Mouse (Mus musculus) adrenal gland, postnatal 25 days (tissue): ENCODE measurements around the gene Gpr15. TPM values are rescaled to one million over a fixed set of nuclear protein-coding genes. Genes with fewer than 3 reads are reported as not detected.
A peak's percentile ranks its signal among the peaks of the same experiment; 100 is the strongest.

Experiments used
- DNase-seq: peaks from one replicate; pipeline ENCODE4 v3.0.0; 2021; ENCODE audit warnings: mixed read lengths
- long read RNA-seq: library from polyadenylated mRNA; stranded (forward); transcript quantifications from one replicate; pipeline ENCODE4 v2.0.0, GENCODE M21; 2021
- total RNA-seq: library from RNA; stranded (reverse); gene quantifications from 2 replicates; pipeline ENCODE4 v1.2.3, GENCODE M21; 2021

Gpr15 gene
- not detected in 2 replicates for total RNA-seq
- long read RNA-seq, result 0 reads

DNA sequence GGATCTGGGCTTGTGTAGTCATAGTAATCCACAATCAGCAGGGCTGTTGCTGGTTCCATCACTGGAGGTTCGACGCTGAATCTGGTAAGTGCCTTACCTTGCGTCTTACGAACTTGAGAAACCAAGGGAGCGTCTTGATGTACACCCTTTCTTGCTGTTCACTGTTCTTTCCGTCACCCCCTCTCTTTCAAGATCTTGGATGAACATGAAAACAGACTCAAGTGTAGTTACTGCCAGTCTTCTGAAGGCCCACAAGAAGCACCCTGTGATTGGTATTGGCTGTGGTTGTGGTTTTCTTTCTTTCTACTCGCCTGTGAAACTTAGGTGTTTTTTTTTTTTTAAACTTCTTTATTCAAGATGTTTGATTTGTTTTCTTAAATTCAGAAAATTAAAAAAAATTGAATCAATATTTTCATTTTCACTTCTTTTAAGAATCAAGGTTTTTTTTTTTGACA, at the start of gene Gpr15:
Gene Gpr15 (minus strand): TSS at position 405 of the 455 bp plus-strand sequence.
- DNase-seq, result no peak

DNA sequence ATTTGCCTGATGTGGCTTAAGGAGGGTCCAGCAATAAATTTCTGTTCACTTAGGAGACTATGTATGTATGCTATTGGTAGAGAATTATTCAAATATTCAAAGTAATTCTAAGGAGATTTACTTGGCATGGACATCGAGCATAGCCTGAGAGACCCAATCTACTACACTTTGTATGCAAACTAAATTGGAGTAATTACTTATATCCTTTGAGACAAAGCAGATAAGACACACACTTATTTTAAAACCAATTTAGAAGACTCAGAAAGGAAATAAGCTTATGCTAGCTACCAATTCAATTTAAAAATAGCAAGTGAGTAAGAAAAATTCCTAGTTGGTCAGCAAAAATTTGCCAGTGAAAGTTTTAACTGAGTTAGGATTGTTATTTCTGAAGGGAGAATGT, 44.2 kb upstream of the Gpr15 start, which contains the start of gene Olfr172:
Gene Olfr172 (minus strand): TSS at position 101 of the 400 bp plus-strand sequence.
- DNase-seq, result no peak

DNA sequence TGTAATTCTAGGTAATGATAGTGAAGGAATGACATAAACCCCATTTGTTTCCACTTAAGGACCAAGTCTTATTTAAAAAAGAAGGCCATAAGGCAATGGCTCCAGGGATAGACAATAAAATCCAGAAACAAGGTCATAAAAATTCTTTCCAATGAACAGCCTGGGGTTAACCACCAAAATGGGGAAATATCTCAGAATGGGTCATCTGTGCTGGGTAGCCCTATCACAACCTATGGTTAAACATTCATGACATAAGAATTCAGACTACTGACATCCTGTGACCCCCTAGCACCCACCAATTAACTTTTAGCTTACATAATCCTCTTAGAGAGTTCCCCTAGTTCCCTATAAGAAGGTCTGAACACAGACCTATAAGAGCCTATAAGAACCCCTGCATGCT, 37.3 kb upstream of the Gpr15 start:
- no peak for DNase-seq

DNA sequence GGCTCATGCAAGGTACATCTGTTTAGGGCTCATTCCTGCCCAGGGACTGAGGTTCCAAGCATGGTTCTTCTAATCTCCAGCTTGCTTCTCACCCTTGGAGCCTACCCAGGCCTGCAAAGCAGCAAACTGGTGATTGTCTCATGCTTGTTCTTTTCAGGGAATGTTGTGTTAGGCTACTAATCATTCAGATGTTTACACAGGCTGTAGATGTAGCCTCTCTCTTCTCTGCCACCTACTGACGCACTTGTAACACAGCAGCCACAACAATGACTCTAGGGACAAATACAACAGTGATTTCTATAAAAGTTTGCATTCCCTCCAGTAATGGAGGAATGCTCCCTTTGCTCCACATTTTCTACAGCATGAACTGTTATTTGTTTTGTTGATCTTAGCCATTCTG, 32.4 kb upstream of the Gpr15 start:
- DNase-seq, result no peak

DNA sequence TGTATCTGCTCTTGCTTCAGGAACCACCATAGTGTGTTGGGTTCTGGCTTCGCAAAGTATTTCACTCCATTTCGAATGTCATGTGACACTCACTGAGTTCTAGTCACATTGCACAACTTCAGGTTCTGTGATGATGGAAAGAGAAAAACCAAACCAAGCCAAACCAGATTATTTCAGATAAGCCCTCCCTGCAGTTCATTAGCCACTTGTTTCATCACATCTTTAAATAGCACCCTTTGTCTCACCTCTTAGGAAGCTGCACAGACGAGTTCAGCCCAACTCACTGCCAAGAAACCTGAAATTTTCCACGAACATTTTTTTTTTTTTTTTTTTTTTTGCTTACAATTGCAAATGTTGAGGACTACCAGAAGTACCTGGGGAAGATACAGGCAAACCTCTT, 27.8 kb upstream of the Gpr15 start:
- no peak for DNase-seq

DNA sequence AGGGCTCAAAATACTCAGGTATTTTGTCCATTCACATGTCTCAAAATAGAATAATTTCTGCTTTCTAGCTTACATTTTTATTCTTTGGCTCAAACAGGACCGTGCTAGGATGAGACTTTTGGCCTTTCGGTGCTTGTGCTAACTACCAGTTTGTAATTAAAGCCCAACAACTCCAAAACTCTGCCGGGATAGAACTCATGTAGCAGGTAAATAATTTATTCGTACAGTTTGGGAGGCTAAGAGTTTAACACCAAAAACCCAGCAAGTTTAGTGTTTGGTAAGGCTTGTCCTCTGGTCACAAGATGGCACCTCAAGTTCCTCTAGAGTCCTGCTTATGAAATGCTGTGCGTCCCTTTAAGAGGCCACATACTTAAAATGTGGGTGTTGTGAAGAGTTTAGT, 21.9 kb upstream of the Gpr15 start:
- DNase-seq, result no peak

DNA sequence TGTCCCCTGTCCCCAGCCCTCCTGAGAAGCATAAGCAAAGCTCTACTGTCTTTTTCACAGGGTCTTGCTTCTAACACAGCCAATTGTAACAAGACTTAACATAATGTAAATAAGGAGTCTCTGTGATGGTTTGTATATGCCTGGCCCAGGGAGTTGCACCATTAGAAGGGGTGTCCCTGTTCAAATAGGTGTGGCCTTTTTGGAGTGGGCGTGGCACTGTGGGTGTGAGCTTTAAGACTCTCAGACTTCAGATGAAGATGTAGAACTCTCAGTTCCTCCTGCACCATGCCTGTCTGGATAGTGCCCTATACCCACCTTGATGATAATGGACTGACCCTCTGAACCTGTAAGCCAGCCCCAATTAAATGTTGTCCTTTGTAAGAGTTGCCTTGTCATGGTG, 19.9 kb upstream of the Gpr15 start:
- DNase-seq, result no peak

DNA sequence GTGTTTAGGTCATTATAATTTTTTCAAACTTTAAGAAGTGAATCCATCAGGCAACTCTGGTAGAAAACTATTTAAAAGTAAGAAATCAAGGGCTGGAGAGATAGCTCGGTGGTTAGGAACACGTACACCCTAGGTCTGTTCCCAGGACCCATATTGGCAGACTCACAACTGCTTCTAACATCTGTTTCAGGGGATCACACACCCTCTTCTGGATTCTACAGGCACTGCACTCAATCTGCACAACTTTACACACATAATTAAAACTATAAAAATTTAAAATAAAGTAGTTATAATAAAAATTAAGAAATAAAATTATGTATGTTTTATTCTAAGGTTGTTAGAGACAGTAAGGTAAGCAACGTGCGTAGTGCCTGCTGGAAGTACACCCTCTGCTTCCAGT, 19.3 kb upstream of the Gpr15 start:
- DNase-seq, result no peak

DNA sequence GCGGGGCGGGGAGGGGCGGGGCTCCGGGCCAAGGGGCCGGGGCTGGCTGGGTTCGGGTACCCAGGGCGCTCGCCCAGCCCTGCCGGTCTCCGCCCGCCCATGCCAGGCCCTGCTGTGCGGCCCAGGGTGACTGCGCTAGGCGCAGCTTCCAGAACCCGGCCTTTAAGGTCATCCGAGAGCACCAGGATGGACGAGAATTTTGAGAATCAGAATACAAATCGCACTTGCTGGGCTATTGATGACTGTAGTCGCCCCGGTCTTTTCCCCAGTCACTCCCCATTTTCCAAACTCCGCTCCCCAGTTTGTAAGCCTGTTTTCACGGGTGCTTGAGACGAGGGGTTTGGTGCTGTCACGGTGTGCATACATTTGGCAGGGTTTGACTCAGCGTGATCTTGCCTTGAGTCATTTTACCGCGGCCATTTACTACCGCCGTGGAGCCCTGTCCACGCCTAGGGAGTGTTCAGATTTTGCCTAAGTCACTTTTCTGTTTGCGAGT, 9.4 kb upstream of the Gpr15 start:
- no peak for DNase-seq

DNA sequence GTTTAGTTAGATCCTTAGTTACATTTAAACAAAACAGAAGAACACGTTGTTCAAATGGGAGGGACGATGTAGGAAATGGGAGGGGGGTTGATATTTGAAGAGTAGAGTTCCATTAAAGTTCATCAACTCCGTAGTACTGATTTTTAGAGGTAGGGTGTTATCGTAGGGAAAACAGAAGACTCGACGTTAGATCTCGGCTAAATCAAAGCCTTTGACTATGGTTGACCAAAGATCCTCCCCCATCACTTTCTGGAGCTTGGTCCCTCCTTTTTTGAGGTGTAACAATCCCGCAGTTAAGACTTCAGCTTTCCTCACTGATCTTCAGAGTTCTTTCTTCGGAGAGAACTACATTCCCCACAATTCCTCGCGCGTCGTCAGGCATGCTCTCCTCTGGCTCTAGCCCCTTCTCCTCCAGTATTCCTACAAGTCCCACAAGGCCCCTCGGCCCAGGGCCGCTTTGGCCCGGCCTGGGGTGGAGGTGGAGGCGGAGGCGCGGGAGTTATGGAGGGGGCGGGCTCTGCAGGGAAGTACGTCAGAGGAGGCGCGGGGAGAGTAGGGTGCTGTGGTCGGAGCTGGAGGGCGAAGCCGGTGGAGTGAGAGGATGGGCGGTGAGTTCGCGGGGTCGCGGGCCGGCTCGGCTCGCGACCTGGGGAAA, 8.7 kb upstream of the Gpr15 start, which contains the start of gene Cldnd1:
Gene Cldnd1 (plus strand): TSS at position 434 of the 655 bp plus-strand sequence.
- peak; percentile 95 for DNase-seq

DNA sequence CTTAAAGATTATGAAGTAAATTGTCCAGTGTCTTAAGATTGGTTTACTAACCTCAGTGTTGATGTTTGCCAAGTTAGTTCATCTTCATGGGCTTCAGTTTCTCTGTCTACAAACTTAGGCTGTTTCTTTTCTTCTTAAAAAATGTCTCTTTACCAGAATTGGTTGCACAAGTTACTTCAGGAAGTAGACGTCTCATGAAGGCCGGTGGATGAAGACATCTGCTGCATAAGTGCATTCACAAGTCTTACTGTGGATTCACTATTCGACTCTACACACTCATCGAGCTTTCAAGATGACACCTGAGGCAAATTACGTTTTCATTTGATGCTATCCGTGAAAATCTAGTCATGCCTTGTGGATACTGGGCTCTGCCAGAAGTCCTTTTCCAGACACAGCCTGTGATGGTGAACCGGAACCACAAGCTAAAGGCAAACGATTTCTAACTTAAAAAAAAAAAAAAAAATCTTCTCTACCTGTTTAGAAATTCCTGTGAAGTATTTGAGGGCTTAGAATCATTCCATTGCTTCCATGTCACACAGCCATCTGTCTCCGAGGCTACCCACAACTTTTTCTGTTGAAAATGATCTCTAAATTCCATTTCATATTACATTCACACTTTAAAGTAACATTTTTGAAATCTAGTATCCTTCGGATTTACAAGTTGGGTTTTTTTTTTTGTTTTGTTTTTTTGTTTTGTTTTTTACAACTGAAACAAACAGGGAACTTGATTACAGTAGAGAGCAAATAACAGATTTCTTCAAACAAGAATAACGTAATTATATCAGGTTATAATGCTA, 8.0 kb upstream of the Gpr15 start:
- DNase-seq, result no peak

DNA sequence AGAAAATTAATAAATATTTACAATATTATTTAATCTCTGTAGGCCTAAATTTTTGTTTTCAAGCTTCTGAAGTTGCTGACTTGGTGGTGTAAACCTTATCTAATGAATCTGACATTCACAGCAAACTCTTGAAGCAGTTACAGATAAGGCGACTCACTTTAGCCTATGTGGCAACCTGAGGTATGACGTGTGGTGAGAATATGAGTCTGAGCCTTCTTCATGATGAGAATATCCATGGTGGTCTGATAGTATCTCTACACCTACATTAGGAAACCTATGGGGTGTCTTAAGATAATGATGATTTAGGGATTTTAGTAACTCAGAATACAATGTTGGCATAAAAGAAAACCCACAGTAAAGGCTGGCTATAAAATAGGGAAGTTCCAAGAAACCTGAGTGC, 3.4 kb upstream of the Gpr15 start:
- no peak for DNase-seq

DNA sequence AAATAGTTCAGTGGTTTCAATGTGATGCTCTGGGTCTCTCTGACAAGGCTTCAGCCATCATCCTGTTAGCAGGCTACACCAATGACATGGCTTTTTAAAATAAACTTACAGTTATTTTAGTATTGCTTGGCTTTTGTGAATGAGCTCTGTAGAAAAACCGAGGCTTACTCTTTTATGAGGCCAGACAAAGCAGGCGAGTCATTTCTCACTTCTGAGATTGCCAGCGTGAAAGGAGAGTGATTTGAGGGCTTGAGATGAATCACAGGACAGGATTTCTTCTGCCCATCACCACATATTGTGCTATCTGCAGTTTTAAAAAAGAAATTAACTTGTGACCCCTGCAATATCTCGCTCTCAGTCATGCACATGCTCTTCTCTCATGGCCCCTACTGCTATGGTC, 3.9 kb downstream of the Gpr15 start:
- DNase-seq, result no peak

DNA sequence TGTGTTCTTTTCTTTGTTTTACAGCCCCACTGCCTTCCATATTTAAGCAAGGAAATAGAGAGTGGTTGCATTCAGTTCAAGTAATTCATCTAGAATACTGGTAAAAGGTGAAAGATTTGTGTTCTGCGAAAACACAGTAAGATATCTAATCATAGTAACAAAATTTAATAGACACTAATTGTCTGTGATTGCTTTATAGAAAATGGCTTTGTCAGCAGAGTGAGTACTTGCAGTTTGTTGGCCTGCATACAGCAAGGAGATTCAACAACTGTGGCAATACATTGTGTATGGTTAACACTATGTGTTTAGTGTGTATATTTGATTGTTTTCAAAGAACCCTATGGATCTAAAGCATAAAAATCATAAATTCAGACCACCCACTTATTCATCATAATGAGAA, 5.7 kb downstream of the Gpr15 start:
- no peak for DNase-seq

DNA sequence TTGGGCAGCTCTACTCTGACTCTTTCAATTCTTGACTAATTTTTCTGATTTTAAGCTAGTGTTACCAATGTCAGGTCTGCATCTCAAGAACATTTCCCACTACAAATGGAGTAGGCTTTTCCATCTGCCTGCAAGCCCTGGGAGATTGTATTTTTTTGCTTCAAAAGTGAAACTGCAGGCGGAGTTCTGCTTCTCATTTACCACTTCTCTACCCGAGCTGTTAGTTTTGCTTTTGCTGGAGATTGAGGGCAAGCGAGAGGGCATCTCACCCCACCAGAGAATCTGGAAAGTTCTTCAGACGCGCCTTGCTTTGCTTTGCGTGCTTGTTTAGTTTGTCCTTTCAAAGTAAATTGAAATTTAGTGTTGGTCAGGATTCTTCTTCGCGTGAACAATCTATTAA, 6.6 kb downstream of the Gpr15 start:
- DNase-seq, result no peak

DNA sequence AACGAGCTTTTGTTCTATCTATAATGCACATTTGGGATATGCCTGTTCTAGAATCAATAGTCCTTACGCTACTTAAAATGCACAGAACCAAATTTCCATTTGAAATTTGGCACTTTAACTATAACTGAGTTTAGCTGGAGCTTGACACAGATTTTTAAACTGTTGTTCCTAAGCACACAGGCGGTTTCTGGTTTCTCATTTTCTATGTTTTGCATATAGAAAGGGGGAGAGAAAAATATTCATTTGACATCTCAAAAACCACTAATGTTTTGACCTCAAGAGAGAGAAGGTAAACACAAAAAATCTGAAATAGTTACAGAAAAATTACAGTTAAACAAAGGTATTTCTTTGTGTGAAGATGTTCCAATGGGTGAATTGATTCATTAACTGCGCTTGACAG, 9.3 kb downstream of the Gpr15 start:
- no peak for DNase-seq

DNA sequence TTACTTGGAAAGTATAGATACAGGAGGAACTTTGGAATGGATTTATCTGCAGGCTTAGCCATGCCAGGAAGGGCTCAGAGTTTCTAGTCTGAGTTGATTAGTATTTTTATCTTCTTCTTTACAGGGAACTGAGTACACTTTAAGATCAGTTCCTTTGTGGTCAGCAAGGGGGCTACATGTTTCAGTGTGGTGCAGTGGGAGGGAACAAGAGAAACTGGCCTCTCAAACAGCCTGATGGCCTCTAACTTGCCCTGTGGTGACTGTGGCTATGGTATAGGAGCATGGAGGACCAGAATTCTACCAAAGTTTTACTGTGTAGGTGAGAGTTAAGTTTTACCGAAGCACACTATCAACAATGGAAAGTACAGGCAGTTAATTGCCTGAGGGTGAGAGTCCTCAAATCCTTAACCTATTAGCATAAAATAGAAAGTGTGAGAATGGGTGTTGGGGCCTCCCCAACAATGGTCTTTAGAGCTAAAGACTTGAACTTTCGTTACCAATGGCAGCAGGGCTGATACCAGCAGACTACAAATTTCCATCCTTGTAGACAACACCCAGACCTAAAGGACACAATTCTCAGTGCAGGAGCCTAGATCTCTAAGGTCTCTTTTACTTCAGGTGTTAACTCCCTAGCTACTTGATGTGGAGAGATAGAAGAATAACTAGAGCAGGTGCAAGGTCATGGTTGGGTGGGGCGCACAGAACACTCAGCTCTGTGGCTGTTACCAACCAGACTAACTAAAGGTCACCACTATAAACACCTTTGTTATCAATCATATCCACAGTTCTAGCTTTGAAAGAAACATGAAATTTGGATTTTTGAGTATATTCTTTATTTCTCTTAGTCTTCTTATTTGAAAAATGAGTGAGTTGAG, 10.0 kb downstream of the Gpr15 start:
- no peak for DNase-seq

DNA sequence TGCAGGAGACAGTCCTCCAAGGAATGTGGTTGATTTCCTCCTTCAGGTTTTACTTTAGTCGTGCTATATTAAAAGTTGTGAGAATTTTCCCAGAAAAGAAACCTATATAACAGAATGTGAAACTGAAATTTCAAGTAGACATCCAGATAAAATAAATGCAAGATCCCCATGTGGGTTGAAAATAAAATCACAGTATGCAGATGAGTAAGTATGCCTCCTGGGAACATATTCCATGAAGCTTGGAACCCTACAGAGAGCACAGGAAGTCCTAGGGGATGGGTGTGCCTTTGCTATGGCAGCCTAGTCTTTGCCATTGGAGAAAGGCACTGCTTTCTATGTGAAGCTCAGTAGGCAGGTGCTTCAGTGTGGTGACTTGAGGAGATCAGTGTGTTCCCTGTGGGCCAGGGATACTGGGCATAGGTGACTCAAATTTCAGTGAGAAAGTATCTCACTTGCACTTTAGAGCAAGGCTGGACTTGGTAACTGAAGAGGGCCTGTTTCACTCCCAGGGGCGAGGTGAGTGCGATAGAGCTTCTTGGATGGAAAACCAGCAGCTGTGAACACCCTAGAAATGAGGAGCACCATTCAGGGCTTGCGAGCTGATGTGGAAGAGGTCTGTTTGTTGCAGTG, 11.5 kb downstream of the Gpr15 start:
- no peak for DNase-seq

DNA sequence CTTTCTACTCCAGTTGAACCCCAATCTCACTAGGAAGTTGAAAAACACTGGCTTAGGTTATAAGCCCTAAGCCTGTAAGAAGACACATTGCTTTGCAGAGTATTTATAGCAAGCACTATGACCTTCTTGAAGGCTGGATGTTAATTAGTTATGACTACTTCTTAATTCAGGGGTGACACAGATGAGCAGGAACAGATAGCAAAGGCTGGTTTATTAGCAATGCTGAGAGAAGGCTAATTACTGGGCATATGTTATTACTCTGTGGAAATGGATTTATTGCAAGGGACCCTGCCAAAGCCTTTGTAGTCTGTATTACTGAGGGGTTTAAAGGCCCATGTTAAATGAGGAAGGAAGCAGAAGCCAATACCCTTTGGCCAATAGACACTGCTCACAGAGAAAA, 13.9 kb downstream of the Gpr15 start:
- DNase-seq, result no peak

DNA sequence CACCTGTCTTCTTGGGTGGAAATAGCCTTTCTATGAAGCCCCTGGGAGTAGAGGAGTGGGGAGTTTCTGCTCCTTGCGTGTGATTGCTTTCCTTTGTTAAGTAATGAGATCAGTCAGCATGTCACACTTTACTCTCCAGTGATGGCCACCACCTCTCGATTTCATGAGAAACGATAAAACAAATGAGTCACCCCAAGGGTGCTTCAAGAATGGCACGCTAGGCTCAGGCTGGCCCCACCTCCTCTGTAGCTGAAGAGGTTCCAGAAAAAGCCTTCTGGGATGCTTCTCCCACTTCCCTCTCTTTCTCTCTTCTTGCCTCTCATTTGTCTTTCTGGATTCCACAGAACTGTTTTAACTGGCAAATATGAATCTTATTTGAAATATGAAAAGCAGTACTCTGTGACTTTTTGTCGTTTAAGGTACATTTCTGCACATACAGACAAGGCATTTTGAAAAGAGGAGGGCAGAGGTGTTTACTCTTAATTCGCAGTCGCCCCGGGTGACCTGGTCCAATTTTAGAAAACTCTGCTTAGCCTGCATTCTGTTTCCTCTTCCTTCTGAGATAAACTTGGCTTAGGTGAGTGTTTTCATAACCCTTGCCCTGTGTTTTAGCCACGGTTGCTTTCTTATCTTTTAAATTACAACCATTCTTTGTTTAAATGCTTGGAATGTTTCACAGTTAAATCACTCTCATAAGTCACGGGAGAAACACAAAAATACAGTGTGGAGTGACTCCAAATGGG, 15.3 kb downstream of the Gpr15 start:
- no peak for DNase-seq

DNA sequence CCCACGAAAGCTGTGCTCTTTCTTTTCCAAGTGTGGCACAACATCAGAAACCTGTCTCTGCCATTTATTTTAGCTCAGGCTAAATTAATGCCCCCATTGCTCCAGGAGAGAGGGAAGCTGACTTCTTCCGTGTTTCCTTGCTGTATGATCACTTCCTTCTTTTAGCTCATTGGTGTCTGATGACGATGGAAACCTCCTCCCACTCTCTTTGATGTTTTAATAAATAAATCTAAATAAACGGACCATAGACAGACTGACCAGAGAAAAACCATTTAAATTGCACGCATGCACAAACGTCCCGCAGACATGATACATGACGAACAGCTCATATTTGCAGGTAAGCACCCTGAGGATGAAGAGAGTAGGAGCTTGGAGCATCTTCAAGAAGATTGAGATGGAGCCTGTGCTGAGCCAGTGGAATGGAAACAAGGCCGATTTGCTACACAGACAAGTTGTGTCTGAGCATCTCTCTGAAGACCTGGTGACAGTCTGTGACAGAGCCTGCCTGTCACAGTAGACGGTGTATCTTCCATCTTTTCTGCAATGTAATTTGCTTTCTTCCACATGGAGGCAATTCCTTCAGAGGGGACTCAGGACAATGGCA, 16.4 kb downstream of the Gpr15 start:
- DNase-seq, result no peak
